Mouse (Mus musculus) heart, adult 2 months (tissue): ENCODE data around the gene Clec11a.

Experiments
- CTCF ChIP-seq: fragments of 200-600 bp; IDR thresholded peaks from 2 replicates; pipeline ENCODE4 v1.8.1; 2022; ENCODE audit warnings: antibody characterized with exemption, mild to moderate bottlenecking, moderate library complexity
- POLR2A ChIP-seq: fragments of 200-500 bp; IDR thresholded peaks from 2 replicates; pipeline ENCODE4 v1.6.1; 2011; ENCODE audit warnings: mild to moderate bottlenecking, low read depth, low read length, control low read depth; ENCODE audit not compliant: insufficient read depth

DNA sequence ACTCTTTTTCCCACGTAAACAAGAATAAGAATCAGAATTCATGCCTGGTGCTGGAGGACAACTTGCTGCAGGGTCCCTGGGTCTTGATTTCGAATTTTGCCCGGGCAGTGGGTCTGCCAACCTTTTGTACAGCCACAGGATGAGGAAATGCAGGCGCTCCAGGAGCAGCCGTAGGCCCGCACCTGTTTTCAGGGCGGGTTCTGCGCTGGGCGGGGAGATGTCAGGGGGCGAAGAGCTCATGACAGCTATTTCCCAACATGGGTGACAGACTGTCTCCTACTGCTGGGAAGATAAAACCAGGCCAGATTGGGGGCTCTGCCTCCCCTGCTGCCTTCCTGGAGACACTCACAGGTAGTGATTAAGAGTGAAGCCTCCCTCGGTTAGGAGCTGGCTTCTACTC, 32.6 kb downstream of the Clec11a start:
- TF ChIP-seq POLR2A (no peak), CTCF (no peak)
